Mouse (Mus musculus) olfactory bulb, adult 2 months (tissue): ENCODE results near the gene Nkain4. TPM values are rescaled to one million over a fixed set of nuclear protein-coding genes. Genes with fewer than 3 reads are reported as not detected.

Experiments used
- H3K27ac ChIP-seq: fragments of 200-500 bp; 2 replicates; pipeline ENCODE4 v1.5.1; 2012; ENCODE audit warnings: low read depth, low read length; ENCODE audit not compliant: insufficient read depth
- H3K4me1 ChIP-seq: fragments of 200-500 bp; 2 replicates; pipeline ENCODE4 v1.6.1; 2012; ENCODE audit warnings: low read length; ENCODE audit not compliant: control insufficient read depth, insufficient read depth
- H3K4me3 ChIP-seq: fragments of 200-500 bp; 2 replicates; pipeline ENCODE4 v1.5.1; 2012; ENCODE audit warnings: mild to moderate bottlenecking, low read depth, low read length, moderate library complexity; ENCODE audit not compliant: insufficient read depth
- CTCF ChIP-seq: fragments of 200-500 bp; IDR thresholded peaks from 2 replicates; pipeline ENCODE4 v1.5.1; 2012; ENCODE audit warnings: low read depth, mild to moderate bottlenecking, low read length, moderate library complexity; ENCODE audit not compliant: insufficient read depth
- POLR2A ChIP-seq: fragments of 200-500 bp; IDR thresholded peaks from 2 replicates; pipeline ENCODE4 v1.6.1; 2012; ENCODE audit warnings: mild to moderate bottlenecking, low read depth, low read length, moderate library complexity; ENCODE audit not compliant: insufficient read depth
- WGBS: fragments of 180-500 bp; shearing (Covaris S2); methylation state at CpG from one replicate; pipeline ENCODE4 v1.1.7; 2018; 5-methylcytosine and 5-hydroxymethylcytosine counted together
- polyA plus RNA-seq: library from polyadenylated mRNA; stranded (reverse); fragments of >200 nt; gene quantifications from 2 replicates; pipeline ENCODE4 v1.2.4, GENCODE M21; 2012; ENCODE audit warnings: low replicate concordance; ENCODE audit not compliant: missing spikeins, insufficient read depth, insufficient read length

Nkain4 gene
- polyA plus RNA-seq, 1 experiment: not detected

DNA sequence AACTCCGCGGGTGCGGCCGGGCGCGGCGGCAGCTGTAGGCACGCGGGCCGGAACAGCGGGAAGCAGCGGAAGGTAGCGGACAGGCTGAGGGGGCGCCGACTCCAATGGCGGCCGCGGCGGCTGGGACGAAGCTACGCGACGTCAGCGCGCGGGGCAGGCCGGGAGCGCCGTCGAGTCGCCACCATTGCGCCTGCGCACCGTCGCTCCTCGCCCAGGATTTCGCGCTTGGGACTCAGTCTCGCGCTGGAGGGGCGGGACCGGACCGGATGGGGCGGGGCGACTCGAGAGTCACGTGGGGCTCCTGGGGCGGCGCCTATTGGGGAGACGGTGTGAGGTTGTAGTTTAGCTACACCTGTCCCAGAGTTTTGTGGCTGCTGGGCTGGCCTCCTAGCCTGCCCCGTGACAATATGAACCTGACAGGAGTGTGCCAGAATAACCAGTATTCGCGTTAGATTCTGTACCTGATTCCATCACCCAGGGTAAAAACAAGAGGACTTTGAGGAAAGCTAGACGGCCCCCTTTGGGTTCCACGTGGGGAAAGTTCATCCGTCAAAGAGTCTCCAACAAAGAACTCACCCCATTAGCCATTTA is 33.6 kb downstream of the Nkain4 start, which contains the start of gene Ythdf1:
Gene Ythdf1, minus strand, starts transcription at position 140 of the 591 bp plus-strand sequence.
- peak within 1 kb of the TSS; percentile 83 for H3K4me3 ChIP-seq
- H3K4me1 ChIP-seq: no peaks in the 10 kb centered on the region
- under 1% methylated on average over 51 of the region's 56 CpGs for WGBS
- no peak within 1 kb of the TSS for H3K27ac ChIP-seq
- TF ChIP-seq CTCF: no peak
- peak; percentile 78 for TF ChIP-seq POLR2A

DNA sequence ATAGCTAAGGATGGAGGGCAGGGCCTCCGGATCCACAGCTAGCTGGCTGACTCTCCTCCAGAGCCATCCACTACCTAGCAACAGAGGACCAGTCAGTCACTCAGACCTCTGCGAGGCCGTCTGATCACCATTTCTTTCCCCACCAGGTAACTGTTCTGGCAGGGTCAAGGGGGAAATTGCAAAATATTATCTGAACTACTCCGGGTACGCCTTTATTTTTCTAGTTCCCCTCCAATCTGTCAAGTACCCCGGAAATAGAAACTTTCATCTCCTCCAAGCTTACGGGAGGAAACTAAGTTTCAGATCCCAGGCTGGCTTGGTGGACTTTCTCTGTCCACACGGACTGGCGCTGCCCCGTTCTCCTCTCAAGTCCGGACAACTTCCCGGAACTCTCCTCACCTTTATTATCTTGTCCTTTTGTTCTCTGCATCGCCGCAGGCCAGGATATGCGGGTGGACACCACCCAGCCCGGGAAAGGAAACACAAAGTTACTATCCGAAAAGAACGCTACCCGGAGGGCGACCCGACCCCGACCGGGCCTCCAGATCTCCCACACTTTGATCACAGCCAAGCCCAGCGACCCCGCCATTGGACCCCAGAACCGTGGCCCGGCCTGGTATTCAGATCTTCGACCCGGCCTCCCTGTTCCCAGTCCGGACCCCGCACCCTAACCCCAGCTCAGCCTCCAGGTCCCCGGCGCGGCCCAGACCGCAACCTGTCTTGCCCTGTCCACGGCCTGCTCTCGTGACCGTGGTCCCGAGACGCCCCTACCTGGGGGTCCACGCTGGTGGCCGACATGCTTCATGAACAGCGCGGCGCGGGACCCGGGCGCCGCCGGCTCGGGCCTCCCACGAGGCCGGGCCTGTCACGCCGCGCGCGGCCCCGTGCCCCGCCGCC is 34.3 kb downstream of the Nkain4 start:
- Histone ChIP-seq H3K27ac (no peak overlapping the region), H3K4me3 (peak overlapping the region; percentile 83), H3K4me1 (no peaks in the 10 kb centered on the region)
- no peak for TF ChIP-seq POLR2A
- no peak for TF ChIP-seq CTCF
- WGBS: 1% methylated on average over 61 of the region's 61 CpGs

DNA sequence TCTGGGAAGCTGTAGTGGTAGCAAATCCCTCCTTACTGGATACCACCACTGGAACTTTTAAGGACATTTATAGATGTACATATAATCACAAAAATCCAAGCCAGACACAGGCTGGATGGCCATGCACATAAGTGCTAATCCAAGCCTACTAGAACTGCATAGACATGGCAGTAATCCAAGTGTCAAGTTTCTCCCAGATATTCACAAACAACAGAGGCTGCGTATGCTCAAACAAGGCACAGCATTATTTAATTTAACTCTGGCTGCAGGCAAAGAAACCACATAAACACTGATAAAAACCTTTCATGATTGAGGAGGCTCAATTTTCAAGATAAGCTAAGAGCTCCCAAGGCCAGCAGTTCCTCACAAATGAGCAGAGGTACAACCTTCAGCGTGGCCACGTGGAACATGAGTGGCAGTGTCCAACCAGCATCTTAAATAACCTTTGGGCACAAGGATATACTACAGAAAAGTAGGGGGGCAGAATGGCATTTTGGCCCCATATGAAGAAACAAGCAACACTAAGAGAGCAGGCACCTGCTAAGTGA is 38.5 kb downstream of the Nkain4 start:
- H3K4me1 ChIP-seq: peaks cover under 1% of the 10 kb centered on the region; the same call in 1 of the 2 replicates
- TF ChIP-seq CTCF: no peak
- TF ChIP-seq POLR2A: no peak
- 60% methylated on average over 3 of the region's 3 CpGs for WGBS
- H3K27ac ChIP-seq: no peak overlapping the region
- H3K4me3 ChIP-seq: no peak overlapping the region

DNA sequence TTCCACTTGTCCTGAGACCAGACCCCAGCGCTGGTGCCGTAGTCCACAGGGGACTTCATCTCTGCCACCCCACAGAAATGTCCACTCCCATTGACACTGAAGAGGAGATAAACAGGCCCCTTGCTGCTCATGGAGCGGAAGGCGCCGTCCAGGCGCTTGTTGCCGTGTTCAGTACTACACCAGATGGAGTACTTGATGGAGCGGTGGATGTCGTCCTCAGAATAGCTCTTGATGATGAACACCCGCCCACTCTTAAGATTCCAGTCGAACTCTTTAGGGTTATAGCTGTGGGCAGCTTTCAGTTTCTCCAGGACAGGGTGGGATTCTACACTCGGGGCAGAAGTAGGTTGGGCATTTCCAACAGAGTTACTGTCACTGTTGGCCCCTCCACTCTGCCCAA is 43.6 kb downstream of the Nkain4 start:
- 78% methylated on average over 12 of the region's 12 CpGs for WGBS
- TF ChIP-seq POLR2A (no peak), CTCF (no peak)
- no peak overlapping the region for H3K27ac ChIP-seq
- no peak overlapping the region for H3K4me3 ChIP-seq
- peaks cover 3% of the 10 kb centered on the region for H3K4me1 ChIP-seq

- Histone ChIP-seq H3K4me1 (peaks cover 3% of the 10 kb centered on the region), H3K4me3 (no peak overlapping the region), H3K27ac (no peak overlapping the region)
- no peak for TF ChIP-seq POLR2A
- 68% methylated on average over 5 of the region's 5 CpGs for WGBS
Observed at GRCm38 (mm10) chr2:180905556-180906221, 48.8 kb downstream of the Nkain4 start.

DNA sequence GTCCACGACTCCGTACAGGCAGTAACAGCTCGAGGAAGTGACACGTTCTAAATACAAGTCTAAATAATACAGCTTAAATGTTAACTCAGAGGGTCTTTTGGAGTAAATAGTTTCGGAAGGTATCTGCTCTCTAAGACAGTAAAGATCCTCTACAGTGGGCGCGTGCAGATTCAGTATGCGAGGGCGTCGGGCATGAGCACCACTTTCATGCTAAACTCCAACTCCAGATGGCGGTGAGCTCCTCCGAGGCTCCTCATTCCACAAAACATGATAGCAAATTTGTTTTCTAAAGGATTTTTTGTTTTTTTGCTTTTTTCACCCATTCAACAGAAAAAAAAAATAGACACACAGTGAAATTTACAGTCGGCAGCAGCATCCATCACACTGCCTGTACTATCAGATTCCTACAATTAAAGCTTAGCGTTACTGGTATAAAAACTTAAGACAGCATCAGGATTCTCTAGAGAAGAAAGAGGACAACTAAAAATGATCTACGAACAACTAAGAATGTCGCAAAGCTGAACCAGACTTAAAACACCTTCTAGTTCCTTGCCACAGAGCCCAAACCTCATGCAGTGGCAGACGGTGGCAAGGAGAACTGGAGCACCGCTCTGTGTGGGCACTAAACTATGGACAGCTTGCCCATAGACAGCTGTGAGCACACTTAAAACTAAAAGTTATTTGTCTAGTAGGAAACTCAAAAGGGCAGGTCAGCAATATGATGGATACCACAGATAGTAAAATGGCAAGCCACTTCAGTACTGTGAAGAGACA is 49.9 kb downstream of the Nkain4 start:
- 81% methylated on average over 18 of the region's 18 CpGs for WGBS
- Histone ChIP-seq H3K27ac (no peak overlapping the region), H3K4me1 (peaks cover 2% of the 10 kb centered on the region; the same call in 1 of the 2 replicates), H3K4me3 (no peak overlapping the region)
- TF ChIP-seq CTCF (no peak), POLR2A (no peak)

DNA sequence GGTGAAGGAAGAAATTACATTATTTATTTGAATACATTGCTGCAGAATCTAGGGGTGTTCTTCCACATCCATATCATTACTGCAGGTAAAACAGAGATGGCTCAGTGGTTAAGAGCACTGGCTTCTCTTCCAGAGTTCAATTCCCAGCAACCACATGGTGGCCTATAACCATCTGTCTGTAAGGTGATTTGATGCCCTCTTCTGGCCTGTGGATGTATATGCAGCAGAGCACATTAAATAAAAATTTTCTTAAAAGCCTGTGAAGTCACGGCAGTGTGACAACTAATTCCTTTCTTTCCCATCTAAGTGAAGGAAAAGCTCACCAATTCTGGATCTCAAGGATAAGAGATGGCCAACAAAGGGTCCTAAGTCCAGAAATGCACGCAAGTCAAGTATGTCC is 52.4 kb downstream of the Nkain4 start:
- WGBS: 35% methylated on average over 2 of the region's 2 CpGs
- no peak overlapping the region for H3K4me3 ChIP-seq
- TF ChIP-seq POLR2A (no peak), CTCF (no peak)
- peaks cover 14% of the 10 kb centered on the region for H3K4me1 ChIP-seq
- H3K27ac ChIP-seq: no peak overlapping the region

DNA sequence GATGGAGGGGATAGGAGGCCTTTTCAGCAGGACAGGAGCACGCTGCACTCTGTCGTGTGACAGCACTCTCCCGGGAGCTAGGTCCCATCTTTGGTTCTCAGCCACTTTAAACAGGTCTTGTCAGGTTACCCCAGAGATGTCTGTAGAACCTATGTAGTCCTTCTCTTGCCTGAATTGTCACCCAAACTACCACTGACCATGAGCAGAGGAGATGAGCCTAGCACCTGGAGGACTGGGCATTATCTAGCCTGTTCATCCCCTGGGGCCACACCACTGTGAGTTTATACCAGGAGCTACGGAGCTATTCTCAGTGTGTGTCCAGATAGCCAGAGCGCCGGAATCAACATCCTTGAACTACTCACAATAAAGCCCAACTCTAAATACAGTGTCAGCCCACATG is 56.6 kb downstream of the Nkain4 start:
- TF ChIP-seq POLR2A (no peak), CTCF (no peak)
- Histone ChIP-seq H3K4me1 (peaks cover 29% of the 10 kb centered on the region), H3K27ac (peak overlapping the region; percentile 70), H3K4me3 (no peak overlapping the region)
- WGBS: 31% methylated on average over 6 of the region's 6 CpGs
